17 mouse cellular contexts compared by ENCODE assay signal in genomic region chr11:41433846-41434245, GRCm38 (mm10).
DNase-seq lines count a peak whose midpoint lies in the region; ATAC-seq and TF ChIP-seq lines count a peak whose summit lies in the region.
"Had no signal": no experiment of that assay in that cellular context is flagged by ENCODE, and none has a peak within 500 bp of the region (broad histone marks: within the 10 kb centered on the region; RNA-seq: fewer than 3 reads in every experiment).

No protein-coding gene starts in this region.

- no peak; the same call in 1 of the 2 replicates for ATAC-seq in forebrain, postnatal 0 days
- no peak for ATAC-seq in forebrain, embryonic 15.5 days (replicated peaks)

- H3K36me3 ChIP-seq in forebrain, postnatal 0 days (ENCODE audit: insufficient read depth) = no peaks in the 10 kb centered on the region
- H3K36me3 ChIP-seq in forebrain, embryonic 15.5 days = no peaks in the 10 kb centered on the region
- H3K36me3 ChIP-seq: embryonic facial prominence, embryonic 15.5 days; G1E; limb, embryonic 10.5 days; liver, embryonic 13.5 days had no signal

- peak; percentile 31 for DNase-seq in forebrain, postnatal 0 days
- peak; percentile 2 for DNase-seq in left cerebral cortex, adult 11 months (ENCODE audit: low spot score)
- no peak for DNase-seq in left cerebral cortex, adult 9 months (ENCODE audit: low spot score in 2 of 2)
- peak; percentile 8 for DNase-seq in Muller cell, postnatal 12 days (ENCODE audit: inconsistent ontology term)
- peak; percentile 17 for DNase-seq in retina, embryonic 14.5 days (ENCODE audit: low spot score)
- no peak for DNase-seq in heart, adult 9 months (ENCODE audit: low spot score in 2 of 2)
- DNase-seq: adrenal gland, adult 8-10 months; gastrocnemius, adult 2 months; heart, postnatal 14 days; liver, embryonic 13.5 days; lung, postnatal 14 days; thymus, postnatal 4 days had no signal

- no peaks in the 10 kb centered on the region for H3K27me3 ChIP-seq in forebrain, postnatal 0 days (ENCODE audit: insufficient read depth, low read length)
- H3K27me3 ChIP-seq in forebrain, embryonic 15.5 days = no peaks in the 10 kb centered on the region
- H3K27me3 ChIP-seq: embryonic facial prominence, embryonic 15.5 days; liver, embryonic 13.5 days had no signal

- 76% methylated on average over 3 of the region's 3 CpGs for WGBS in forebrain, postnatal 0 days
- WGBS in forebrain, embryonic 15.5 days = 80% methylated on average over 3 of the region's 3 CpGs

- H3K27ac ChIP-seq in forebrain, postnatal 0 days (ENCODE audit: low read depth, low read length) = no peak overlapping the region
- H3K27ac ChIP-seq in forebrain, embryonic 15.5 days (replicated peaks) = no peak overlapping the region
- H3K27ac ChIP-seq: embryonic facial prominence, embryonic 15.5 days; gastrocnemius, adult 2 months; limb, embryonic 10.5 days; liver, embryonic 13.5 days had no signal

- H3K4me3 ChIP-seq in forebrain, postnatal 0 days (ENCODE audit: low read depth, low read length) = no peak overlapping the region
- H3K4me3 ChIP-seq in forebrain, embryonic 15.5 days = no peak overlapping the region
- H3K4me3 ChIP-seq: embryonic facial prominence, embryonic 15.5 days; gastrocnemius, adult 2 months; limb, embryonic 10.5 days; liver, embryonic 13.5 days had no signal

- H3K9me3 ChIP-seq in forebrain, postnatal 0 days (ENCODE audit: low read length) = no peaks in the 10 kb centered on the region
- no peaks in the 10 kb centered on the region for H3K9me3 ChIP-seq in forebrain, embryonic 15.5 days
- H3K9me3 ChIP-seq: embryonic facial prominence, embryonic 15.5 days; G1E; limb, embryonic 10.5 days; liver, embryonic 13.5 days had no signal

- TF ChIP-seq CTCF in forebrain, postnatal 0 days (IDR thresholded peaks at IDR 0.05; ENCODE audit: low read depth) = peak; percentile 50

- H3K4me1 ChIP-seq in forebrain, postnatal 0 days (ENCODE audit: insufficient read depth) = no peaks in the 10 kb centered on the region
- no peaks in the 10 kb centered on the region for H3K4me1 ChIP-seq in forebrain, embryonic 15.5 days
- H3K4me1 ChIP-seq: embryonic facial prominence, embryonic 15.5 days; limb, embryonic 10.5 days; liver, embryonic 13.5 days had no signal

- H3K9ac ChIP-seq in forebrain, postnatal 0 days = no peak overlapping the region
- no peak overlapping the region for H3K9ac ChIP-seq in forebrain, embryonic 15.5 days (replicated peaks)
- H3K9ac ChIP-seq: embryonic facial prominence, embryonic 15.5 days; liver, embryonic 13.5 days had no signal

- H3K4me2 ChIP-seq in forebrain, postnatal 0 days (ENCODE audit: low read depth) = no peak overlapping the region
- no peak overlapping the region for H3K4me2 ChIP-seq in forebrain, embryonic 15.5 days (replicated peaks)
- H3K4me2 ChIP-seq: embryonic facial prominence, embryonic 15.5 days; liver, embryonic 13.5 days; midbrain, embryonic 11.5 days had no signal

Comparison
In these comparisons a context has a peak if more than half of its experiments do, and no peak if none do; other contexts are left out.
1. DNase-seq: peak in forebrain, postnatal 0 days (single experiment), left cerebral cortex, adult 11 months (single experiment), Muller cell, postnatal 12 days (single experiment) and retina, embryonic 14.5 days (single experiment); none in left cerebral cortex, adult 9 months (0 of 2) and heart, adult 9 months (0 of 2).